Mouse (Mus musculus): ENCODE measurements around the gene Dmgdh.

Gene Dmgdh

GRCm38 (mm10) chr13:93711226-93711625 is 37.0 kb downstream of the Dmgdh start:
- 96% methylated on average over 4 of the region's 4 CpGs for WGBS

- 97% methylated on average over 4 of the region's 4 CpGs for WGBS
These were observed 38.1 kb downstream of the Dmgdh start for GRCm38 (mm10) chr13:93712362-93712761.

GRCm38 (mm10) chr13:93713826-93714225 is 39.6 kb downstream of the Dmgdh start:
- WGBS = 97% methylated on average over 3 of the region's 3 CpGs

GRCm38 (mm10) chr13:93717113-93717512 is 42.9 kb downstream of the Dmgdh start:
- 70% methylated on average over 7 of the region's 7 CpGs for WGBS

- 1% methylated on average over 7 of the region's 7 CpGs for whole genome bisulfite sequencing
These were observed 44.7 kb downstream of the Dmgdh start for GRCm38 (mm10) chr13:93718948-93719347.

GRCm38 (mm10) chr13:93721916-93722315 is 47.7 kb downstream of the Dmgdh start:
- WGBS = 40% methylated on average over 4 of the region's 4 CpGs

- WGBS = 83% methylated on average over 3 of the region's 3 CpGs
These were observed 49.2 kb downstream of the Dmgdh start for GRCm38 (mm10) chr13:93723455-93723854.

- 15% methylated on average over 2 of the region's 2 CpGs for WGBS
These were observed 50.0 kb downstream of the Dmgdh start for GRCm38 (mm10) chr13:93724206-93724605.

GRCm38 (mm10) chr13:93735131-93735636 is 61.0 kb downstream of the Dmgdh start:
- 87% methylated on average over 5 of the region's 5 CpGs for WGBS

GRCm38 (mm10) chr13:93744118-93744517 is 69.9 kb downstream of the Dmgdh start:
- WGBS = 69% methylated on average over 8 of the region's 8 CpGs

GRCm38 (mm10) chr13:93752597-93753400 is 78.6 kb downstream of the Dmgdh start:
- WGBS = 59% methylated on average over 14 of the region's 14 CpGs

- WGBS = 96% methylated on average over 4 of the region's 4 CpGs
These were observed 80.9 kb downstream of the Dmgdh start for GRCm38 (mm10) chr13:93755084-93755483.

- WGBS = 95% methylated on average over 7 of the region's 7 CpGs
These were observed 82.4 kb downstream of the Dmgdh start for GRCm38 (mm10) chr13:93756674-93757073.

GRCm38 (mm10) chr13:93757514-93757913 is 83.3 kb downstream of the Dmgdh start:
- 96% methylated on average over 6 of the region's 6 CpGs for WGBS

- 52% methylated on average over 14 of the region's 14 CpGs for WGBS
These were observed 84.1 kb downstream of the Dmgdh start for GRCm38 (mm10) chr13:93758149-93758898.

GRCm38 (mm10) chr13:93761831-93762230 is 87.6 kb downstream of the Dmgdh start:
- WGBS = 95% methylated on average over 8 of the region's 8 CpGs

GRCm38 (mm10) chr13:93762879-93763278 is 88.6 kb downstream of the Dmgdh start:
- WGBS = 91% methylated on average over 3 of the region's 3 CpGs

- WGBS = 92% methylated on average over 13 of the region's 13 CpGs
These were observed 90.2 kb downstream of the Dmgdh start for GRCm38 (mm10) chr13:93764321-93764973.

GRCm38 (mm10) chr13:93771031-93771587 is 96.9 kb downstream of the Dmgdh start:
- WGBS = 26% methylated on average over 9 of the region's 9 CpGs

- WGBS = under 1% methylated on average over 66 of the region's 66 CpGs
These were observed 97.5 kb downstream of the Dmgdh start, which contains the start of gene Arsb for GRCm38 (mm10) chr13:93771588-93772278. Gene Arsb (plus strand): TSS chr13:93771630.

- WGBS = 11% methylated on average over 8 of the region's 8 CpGs
These were observed 98.0 kb downstream of the Dmgdh start for GRCm38 (mm10) chr13:93772279-93772636.

Data from cerebral cortex, adult 2 months (tissue).